Mouse (Mus musculus) neural tube, embryonic 12.5 days (tissue): ENCODE measurements around the gene Fcgr3. TPM values are rescaled to one million over a fixed set of nuclear protein-coding genes. Genes with fewer than 3 reads are reported as not detected.
"Not testable (repeated sequence)": the region's sequence is repeated elsewhere in the genome, so short reads cannot be mapped to it uniquely, and the experiment has no call there.

Experiments used
- ATAC-seq: fragments of 200-750 bp; cut with Nextera tagmentation; 2 replicates; pipeline ENCODE4 v1.8.0; 2017; ENCODE audit warnings: low read depth, mild to moderate bottlenecking, moderate TSS enrichment, moderate library complexity; ENCODE audit not compliant: low FRiP score
- H3K27ac ChIP-seq: fragments of 300-500 bp; sonication (generic); 2 replicates; pipeline ENCODE4 v1.5.1; 2016
- H3K27me3 ChIP-seq: fragments of 300-500 bp; sonication (generic); replicated peaks from 2 replicates; pipeline ENCODE4 v1.6.1; 2016; ENCODE audit warnings: mild to moderate bottlenecking
- H3K36me3 ChIP-seq: fragments of 300-500 bp; sonication (generic); 2 replicates; pipeline ENCODE4 v1.6.1; 2016; ENCODE audit warnings: mild to moderate bottlenecking
- H3K4me1 ChIP-seq: fragments of 300-500 bp; sonication (generic); 2 replicates; pipeline ENCODE4 v1.6.1; 2016
- H3K4me2 ChIP-seq: fragments of 300-500 bp; sonication (generic); replicated peaks from 2 replicates; pipeline ENCODE4 v1.6.1; 2016; ENCODE audit warnings: mild to moderate bottlenecking
- H3K4me3 ChIP-seq: fragments of 300-500 bp; sonication (generic); 2 replicates; pipeline ENCODE4 v1.5.1; 2016
- H3K9ac ChIP-seq: fragments of 300-500 bp; sonication (generic); 2 replicates; pipeline ENCODE4 v1.6.1; 2016; ENCODE audit warnings: mild to moderate bottlenecking
- H3K9me3 ChIP-seq: fragments of 300-500 bp; sonication (generic); 2 replicates; pipeline ENCODE4 v1.6.1; 2016; ENCODE audit warnings: mild to moderate bottlenecking
- WGBS: fragments of 180-500 bp; shearing (Covaris S2); methylation state at CpG from one replicate; pipeline ENCODE4 v1.1.7; 2016; 5-methylcytosine and 5-hydroxymethylcytosine counted together
- polyA plus RNA-seq: library from polyadenylated mRNA; unstranded; fragments of >200 nt; fragmentation: Nextera tagmentation; extraction: Ambion mirVana; gene quantifications from 2 replicates; pipeline ENCODE4 v1.2.1, GENCODE M21; 2016

Fcgr3 gene
- polyA plus RNA-seq, 1 experiment from 2014 or later = 7.4 TPM

DNA sequence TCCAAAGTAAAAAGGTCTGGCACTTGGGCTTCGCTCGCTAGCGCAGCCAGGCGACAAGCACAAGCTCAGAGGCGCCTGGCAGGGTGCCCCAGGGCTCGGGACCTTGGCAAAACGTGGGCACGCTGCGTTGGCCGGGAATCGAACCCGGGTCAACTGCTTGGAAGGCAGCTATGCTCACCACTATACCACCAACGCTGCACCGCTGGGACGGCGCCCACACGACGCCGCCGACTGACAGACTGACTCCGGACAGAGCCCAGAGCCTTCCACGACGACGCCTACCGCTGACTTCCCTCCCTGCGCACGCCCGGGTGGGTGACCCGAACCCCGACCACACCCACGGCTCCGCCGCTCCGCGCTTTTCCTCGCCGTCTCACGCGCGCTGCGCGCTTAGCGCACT lies 15.1 kb upstream of the Fcgr3 start:
- not testable (repeated sequence) for H3K9me3 ChIP-seq
- peaks cover 23% of the 10 kb centered on the region for H3K27me3 ChIP-seq
- no CpG with 5 or more reads among the region's 43 CpGs for WGBS

DNA sequence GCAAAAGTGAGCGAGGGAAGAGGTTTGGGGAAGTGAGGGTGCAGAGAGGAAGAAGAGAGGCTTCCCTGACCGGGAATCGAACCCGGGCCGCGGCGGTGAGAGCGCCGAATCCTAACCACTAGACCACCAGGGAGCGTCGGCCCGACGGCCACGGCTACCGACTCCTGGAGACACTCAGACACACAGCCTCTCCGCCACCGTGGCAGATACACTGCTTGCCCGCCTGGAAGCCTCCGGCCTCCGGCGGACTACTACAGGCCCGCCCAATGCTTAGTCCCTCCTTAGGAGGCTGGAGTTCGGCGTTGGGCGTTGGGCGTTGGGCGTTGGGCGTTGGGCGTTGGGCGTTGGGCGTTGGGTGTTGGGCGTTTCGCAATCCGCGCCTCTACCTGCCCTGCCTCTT lies 14.6 kb upstream of the Fcgr3 start:
- not testable (repeated sequence) for H3K4me3 ChIP-seq, H3K9me3 ChIP-seq, H3K4me2 ChIP-seq, H3K9ac ChIP-seq, H3K27ac ChIP-seq, H3K4me1 ChIP-seq, H3K36me3 ChIP-seq
- H3K27me3 ChIP-seq = peaks cover 24% of the 10 kb centered on the region
- ATAC-seq = peak; percentile 34
- WGBS = 0% methylated on average over 1 of the region's 35 CpGs

More for the DNA sequence above, 15.1 kb upstream of the Fcgr3 start:
- not testable (repeated sequence) for H3K4me1 ChIP-seq, H3K27ac ChIP-seq, H3K9ac ChIP-seq, H3K36me3 ChIP-seq, H3K4me3 ChIP-seq, H3K4me2 ChIP-seq
- peak; percentile 33 for ATAC-seq

DNA sequence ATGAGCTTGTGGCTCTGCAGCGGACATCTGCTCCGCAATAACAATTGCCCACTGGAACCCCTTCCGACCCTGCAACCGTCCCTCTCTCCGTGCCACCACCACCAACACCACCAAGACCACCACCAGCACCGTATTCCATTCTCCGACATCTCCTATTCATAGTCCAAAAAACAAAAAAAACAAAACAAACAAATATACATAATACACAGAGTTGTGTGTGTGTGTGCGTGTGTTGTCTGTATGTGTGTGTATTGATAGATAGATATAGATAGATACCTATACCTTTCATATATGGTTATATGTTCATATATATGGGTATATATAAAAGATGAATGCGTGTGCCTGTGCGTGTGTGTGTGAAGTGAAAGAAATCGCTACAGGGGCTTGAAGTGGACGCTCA lies 13.7 kb upstream of the Fcgr3 start:
- WGBS = 21% methylated on average over 12 of the region's 12 CpGs
- not testable (repeated sequence) for H3K4me3 ChIP-seq

DNA sequence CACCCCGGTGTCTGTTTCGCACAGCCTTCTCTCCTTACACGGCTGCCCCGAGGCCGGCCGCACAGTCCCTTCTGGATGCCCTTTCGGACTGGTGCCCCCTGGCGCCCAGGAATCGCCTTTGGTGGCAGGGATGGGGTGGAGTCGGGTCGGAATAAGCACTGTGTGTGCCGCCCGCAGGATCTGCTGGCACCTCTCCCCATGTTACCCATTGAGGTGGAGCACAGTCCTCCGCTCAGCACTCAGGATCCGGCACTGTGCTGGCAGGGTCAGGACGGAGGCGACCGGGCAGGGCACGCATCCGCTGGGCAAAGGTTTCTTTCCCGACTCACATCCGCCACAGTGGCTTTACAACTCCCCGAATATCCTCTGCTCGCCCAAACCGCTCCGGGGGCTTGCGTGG lies 13.2 kb upstream of the Fcgr3 start:
- H3K4me2 ChIP-seq = peak overlapping the region; percentile 40

More for the DNA sequence above, 13.7 kb upstream of the Fcgr3 start:
- H3K9me3 ChIP-seq, H3K27ac ChIP-seq, H3K4me1 ChIP-seq, H3K9ac ChIP-seq, ATAC-seq, H3K36me3 ChIP-seq: not testable (repeated sequence)
- peak overlapping the region; percentile 37 for H3K4me2 ChIP-seq
- peaks cover 31% of the 10 kb centered on the region for H3K27me3 ChIP-seq

DNA sequence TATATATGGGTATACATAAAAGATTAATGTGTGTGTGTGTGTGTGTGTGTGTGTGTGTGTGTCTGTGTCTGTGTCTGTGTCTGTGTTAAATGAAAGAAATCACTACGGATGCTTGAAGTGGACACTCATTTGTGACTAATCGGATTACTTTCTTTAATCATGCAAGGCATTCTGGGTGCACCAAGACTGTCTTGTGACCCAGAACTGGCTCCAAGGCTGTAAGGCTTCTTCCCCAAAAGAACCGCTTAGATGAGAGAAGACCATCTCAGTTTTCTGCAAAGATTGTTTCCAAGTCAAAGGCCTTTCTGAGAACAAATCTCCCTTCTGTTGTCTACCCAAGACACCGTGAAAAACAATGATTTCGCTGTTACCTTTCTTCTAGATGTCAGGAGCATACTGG lies 12.5 kb upstream of the Fcgr3 start:
- WGBS = 42% methylated on average over 5 of the region's 5 CpGs
- not testable (repeated sequence) for H3K4me1 ChIP-seq, H3K4me2 ChIP-seq, H3K27ac ChIP-seq, H3K9ac ChIP-seq, H3K36me3 ChIP-seq, H3K9me3 ChIP-seq, ATAC-seq, H3K4me3 ChIP-seq
- peaks cover 31% of the 10 kb centered on the region for H3K27me3 ChIP-seq

More for the DNA sequence above, 13.2 kb upstream of the Fcgr3 start:
- H3K9ac ChIP-seq, H3K4me3 ChIP-seq, H3K27ac ChIP-seq, H3K4me1 ChIP-seq, H3K36me3 ChIP-seq, H3K9me3 ChIP-seq: not testable (repeated sequence)
- WGBS = 7% methylated on average over 19 of the region's 27 CpGs
- H3K27me3 ChIP-seq = peaks cover 31% of the 10 kb centered on the region
- ATAC-seq = peak; percentile 10; the same call in 1 of the 2 replicates

DNA sequence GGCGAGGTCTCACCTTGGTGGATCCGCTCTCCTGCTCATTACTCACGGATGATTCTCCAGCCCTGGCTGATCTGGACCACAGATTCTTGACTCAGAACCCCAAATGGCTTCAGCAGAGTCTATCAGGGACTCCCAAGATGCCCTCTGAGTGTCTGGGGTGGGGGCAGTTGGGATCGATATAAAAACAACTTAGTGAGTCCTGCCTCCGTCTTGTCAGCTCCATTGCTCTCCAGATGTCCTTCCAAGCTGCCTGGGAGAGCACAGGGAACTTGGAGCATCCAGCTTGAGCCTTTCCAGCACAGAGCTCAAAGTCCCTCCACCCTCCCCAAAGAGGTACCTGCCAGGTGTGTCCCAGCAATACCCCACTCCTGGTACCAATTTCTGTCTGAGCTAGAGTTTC lies 11.4 kb upstream of the Fcgr3 start:
- H3K9ac ChIP-seq, H3K36me3 ChIP-seq, H3K4me2 ChIP-seq, H3K4me1 ChIP-seq, ATAC-seq, H3K9me3 ChIP-seq, H3K4me3 ChIP-seq, H3K27ac ChIP-seq: not testable (repeated sequence)
- H3K27me3 ChIP-seq = peaks cover 27% of the 10 kb centered on the region
- 72% methylated on average over 5 of the region's 5 CpGs for WGBS

DNA sequence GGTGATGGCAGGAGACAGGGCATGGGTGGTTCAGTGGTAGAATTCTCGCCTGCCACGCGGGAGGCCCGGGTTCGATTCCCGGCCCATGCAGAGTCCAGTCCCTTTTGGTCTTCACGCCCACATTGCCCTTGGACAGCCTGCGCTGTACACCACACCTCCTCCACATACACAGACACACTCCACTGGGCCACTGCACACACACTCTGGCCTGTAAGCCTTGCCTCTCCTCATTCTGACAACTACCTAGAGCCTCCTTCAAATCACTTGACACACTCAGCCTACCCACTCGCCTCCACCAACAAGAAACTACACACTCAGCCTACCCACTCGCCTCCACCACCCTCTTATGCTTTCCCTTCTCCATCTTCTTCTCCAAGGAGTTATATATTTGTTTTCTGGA lies 9.5 kb upstream of the Fcgr3 start:
- not testable (repeated sequence) for H3K4me3 ChIP-seq, H3K4me1 ChIP-seq, H3K9ac ChIP-seq, H3K36me3 ChIP-seq, H3K9me3 ChIP-seq, H3K27ac ChIP-seq, ATAC-seq, H3K4me2 ChIP-seq
- H3K27me3 ChIP-seq = peaks cover 39% of the 10 kb centered on the region
- 14% methylated on average over 8 of the region's 10 CpGs for WGBS

DNA sequence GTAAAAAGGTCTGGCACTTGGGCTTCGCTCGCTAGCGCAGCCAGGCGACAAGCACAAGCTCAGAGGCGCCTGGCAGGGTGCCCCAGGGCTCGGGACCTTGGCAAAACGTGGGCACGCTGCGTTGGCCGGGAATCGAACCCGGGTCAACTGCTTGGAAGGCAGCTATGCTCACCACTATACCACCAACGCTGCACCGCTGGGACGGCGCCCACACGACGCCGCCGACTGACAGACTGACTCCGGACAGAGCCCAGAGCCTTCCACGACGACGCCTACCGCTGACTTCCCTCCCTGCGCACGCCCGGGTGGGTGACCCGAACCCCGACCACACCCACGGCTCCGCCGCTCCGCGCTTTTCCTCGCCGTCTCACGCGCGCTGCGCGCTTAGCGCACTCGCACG lies 7.5 kb upstream of the Fcgr3 start:
- H3K9ac ChIP-seq, H3K9me3 ChIP-seq, H3K4me1 ChIP-seq, H3K27ac ChIP-seq, H3K36me3 ChIP-seq, H3K4me2 ChIP-seq, H3K4me3 ChIP-seq: not testable (repeated sequence)
- H3K27me3 ChIP-seq = peaks cover 32% of the 10 kb centered on the region
- peak; percentile 35 for ATAC-seq
- no CpG with 5 or more reads among the region's 45 CpGs for WGBS

DNA sequence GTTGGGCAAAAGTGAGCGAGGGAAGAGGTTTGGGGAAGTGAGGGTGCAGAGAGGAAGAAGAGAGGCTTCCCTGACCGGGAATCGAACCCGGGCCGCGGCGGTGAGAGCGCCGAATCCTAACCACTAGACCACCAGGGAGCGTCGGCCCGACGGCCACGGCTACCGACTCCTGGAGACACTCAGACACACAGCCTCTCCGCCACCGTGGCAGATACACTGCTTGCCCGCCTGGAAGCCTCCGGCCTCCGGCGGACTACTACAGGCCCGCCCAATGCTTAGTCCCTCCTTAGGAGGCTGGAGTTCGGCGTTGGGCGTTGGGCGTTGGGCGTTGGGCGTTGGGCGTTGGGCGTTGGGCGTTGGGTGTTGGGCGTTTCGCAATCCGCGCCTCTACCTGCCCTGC lies 7.0 kb upstream of the Fcgr3 start:
- not testable (repeated sequence) for H3K27ac ChIP-seq
- ATAC-seq = peak; percentile 51

DNA sequence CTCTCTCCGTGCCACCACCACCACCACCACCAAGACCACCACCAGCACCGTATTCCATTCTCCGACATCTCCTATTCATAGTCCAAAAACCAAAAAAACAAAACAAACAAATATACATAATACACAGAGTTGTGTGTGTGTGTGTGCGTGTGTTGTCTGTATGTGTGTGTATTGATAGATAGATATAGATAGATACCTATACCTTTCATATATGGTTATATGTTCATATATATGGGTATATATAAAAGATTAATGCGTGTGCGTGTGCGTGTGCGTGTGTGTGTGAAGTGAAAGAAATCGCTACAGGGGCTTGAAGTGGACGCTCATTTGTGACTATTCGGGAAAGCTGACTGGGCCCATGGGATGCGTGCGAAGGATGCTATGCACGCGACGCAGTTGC lies 6.1 kb upstream of the Fcgr3 start:
- H3K9me3 ChIP-seq, H3K4me1 ChIP-seq, H3K36me3 ChIP-seq, H3K9ac ChIP-seq, H3K27ac ChIP-seq, ATAC-seq, H3K4me3 ChIP-seq, H3K4me2 ChIP-seq: not testable (repeated sequence)
- peaks cover 35% of the 10 kb centered on the region for H3K27me3 ChIP-seq
- 25% methylated on average over 16 of the region's 16 CpGs for WGBS

More for the DNA sequence above, 7.0 kb upstream of the Fcgr3 start:
- no CpG with 5 or more reads among the region's 35 CpGs for WGBS
- not testable (repeated sequence) for H3K4me2 ChIP-seq, H3K36me3 ChIP-seq, H3K9ac ChIP-seq, H3K4me1 ChIP-seq, H3K9me3 ChIP-seq, H3K4me3 ChIP-seq
- H3K27me3 ChIP-seq = peaks cover 29% of the 10 kb centered on the region

DNA sequence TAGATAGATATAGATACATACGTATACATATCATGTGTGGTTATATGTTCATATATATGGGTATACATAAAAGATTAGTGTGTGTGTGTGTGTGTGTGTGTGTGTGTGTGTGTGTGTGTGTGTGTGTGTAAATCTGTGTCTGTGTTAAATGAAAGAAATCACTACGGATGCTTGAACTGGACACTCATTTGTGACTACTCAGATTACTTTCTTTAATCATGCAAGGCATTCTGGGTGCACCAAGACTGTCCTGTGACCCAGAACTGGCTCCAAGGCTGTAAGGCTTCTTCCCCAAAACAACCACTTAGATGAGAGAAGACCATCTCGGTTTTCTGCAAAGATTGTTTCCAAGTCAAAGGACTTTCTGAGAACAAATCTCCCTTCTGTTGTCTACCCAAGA lies 4.8 kb upstream of the Fcgr3 start:
- 64% methylated on average over 3 of the region's 3 CpGs for WGBS
- H3K27me3 ChIP-seq = peaks cover 44% of the 10 kb centered on the region
- H3K9me3 ChIP-seq, H3K9ac ChIP-seq, H3K4me3 ChIP-seq, H3K4me2 ChIP-seq, H3K27ac ChIP-seq, H3K36me3 ChIP-seq, ATAC-seq, H3K4me1 ChIP-seq: not testable (repeated sequence)

DNA sequence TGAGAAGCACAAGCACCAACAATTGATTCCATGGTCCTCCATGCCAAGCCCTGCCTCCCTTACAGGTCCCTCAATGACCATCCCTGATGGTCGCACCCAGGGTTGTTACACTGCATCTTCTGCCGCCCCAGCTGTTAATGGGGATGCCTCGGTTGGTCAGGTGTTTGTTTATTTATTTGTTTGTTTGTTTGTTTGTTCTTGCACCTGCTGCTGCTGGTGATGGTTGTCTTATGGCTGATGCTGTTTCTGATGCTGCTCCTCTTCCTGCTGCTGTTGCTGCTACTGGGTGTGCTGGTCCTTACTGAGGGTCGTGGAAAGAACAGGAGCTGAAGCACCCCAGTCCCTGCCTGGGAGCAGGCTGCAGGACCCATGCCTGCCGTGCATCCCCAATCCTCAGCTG lies 3.2 kb upstream of the Fcgr3 start:
- H3K4me2 ChIP-seq, ATAC-seq, H3K27ac ChIP-seq, H3K9me3 ChIP-seq, H3K9ac ChIP-seq, H3K4me3 ChIP-seq, H3K4me1 ChIP-seq, H3K36me3 ChIP-seq: not testable (repeated sequence)
- 48% methylated on average over 5 of the region's 5 CpGs for WGBS
- peaks cover 48% of the 10 kb centered on the region for H3K27me3 ChIP-seq

DNA sequence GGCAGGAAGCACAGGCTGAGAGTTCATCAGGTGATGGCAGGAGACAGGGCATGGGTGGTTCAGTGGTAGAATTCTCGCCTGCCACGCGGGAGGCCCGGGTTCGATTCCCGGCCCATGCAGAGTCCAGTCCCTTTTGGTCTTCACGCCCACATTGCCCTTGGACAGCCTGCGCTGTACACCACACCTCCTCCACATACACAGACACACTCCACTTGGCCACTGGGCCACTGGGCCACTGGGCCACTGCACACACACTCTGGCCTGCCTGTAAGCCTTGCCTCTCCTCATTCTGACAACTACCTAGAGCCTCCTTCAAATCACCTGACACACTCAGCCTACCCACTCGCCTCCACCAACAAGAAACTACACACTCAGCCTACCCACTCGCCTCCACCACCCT lies 1.8 kb upstream of the Fcgr3 start:
- not testable (repeated sequence) for H3K4me3 ChIP-seq, ATAC-seq, H3K27ac ChIP-seq, H3K4me2 ChIP-seq, H3K9me3 ChIP-seq, H3K4me1 ChIP-seq, H3K36me3 ChIP-seq, H3K9ac ChIP-seq
- 24% methylated on average over 3 of the region's 10 CpGs for WGBS
- peaks cover 49% of the 10 kb centered on the region for H3K27me3 ChIP-seq
